Mouse (Mus musculus) CD4-positive naive resting alpha-beta T cell, adult 76 days (primary cell): Measurements from ENCODE around the gene March5. TPM values are rescaled to one million over a fixed set of nuclear protein-coding genes. Genes with fewer than 3 reads are reported as not detected.

ENCODE experiments used
- total RNA-seq: library from RNA; stranded (reverse); gene quantifications from one replicate; pipeline ENCODE4 v1.2.4, GENCODE M21; 2023

March5 gene
- 64.3 TPM for total RNA-seq

DNA sequence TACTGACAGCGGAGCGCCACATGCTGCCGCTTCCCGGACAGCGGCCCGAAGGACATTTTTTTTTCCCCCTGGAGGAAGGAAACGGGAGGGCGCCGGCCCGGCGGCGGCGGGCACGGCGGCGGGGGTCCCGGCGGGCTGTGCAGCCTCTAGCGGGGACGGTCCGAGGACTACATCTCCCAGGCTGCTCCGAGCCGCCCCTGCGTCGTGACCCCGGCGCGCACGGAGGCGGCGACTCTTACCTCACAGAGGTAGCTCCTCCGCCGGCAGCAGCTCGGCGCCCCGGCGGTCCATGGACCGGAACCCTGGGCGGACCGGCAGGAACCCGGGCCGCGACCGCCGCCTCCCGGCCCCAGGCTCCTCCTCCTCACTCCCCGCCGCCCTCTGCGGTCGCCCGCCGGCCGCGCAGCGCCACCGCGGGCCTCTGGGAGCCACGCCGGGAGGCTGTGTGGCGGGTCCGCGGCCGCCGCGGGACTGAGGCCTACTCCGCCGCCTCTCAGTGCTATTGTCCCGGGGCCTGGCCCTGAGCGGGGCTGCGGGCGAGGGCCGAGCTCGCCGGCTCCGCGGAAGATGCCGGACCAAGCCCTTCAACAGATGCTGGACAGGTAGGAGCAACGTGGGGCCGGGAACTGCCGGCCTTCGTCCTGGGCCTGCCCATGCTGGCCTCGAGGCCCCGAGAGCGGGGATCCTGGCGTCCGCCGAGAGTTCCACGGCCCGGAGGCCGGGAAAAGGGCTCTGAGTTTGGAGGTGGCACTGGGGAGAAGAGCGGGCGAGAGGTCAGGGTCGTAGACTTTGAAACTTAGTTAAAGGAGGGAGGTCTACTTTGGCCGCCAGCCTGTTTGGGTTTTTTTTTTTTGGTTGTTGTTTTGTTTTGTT is at the start of gene March5:
TSS of gene March5 (plus strand) at position 241 of the 873 bp plus-strand sequence.

DNA sequence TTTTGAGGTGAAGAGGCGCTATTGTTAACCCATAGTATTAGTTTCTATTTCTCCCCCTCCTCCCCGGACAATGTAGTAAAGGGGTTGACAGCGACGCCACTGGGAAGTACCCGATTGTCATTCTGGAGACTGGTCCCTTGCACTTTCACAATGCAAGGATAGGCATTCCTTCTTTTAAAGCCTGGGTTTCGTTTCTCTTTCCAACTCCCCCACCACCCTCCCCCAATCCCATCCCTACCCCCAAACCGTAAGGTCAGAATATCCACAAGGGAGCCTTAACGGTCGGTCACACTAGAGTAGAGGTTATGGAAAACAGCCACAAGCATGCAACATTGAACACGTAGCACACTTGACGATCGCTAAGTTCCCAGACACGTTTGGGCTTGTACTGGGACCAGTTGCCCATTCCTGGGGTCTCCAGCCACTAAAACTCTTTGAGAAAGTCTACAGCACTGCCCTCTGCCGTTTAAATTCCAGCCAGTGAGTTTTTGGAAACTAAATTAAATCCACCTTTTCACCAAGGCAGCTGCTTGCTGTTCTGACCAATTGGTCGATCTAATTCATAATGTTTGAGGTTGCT is 923 bp downstream of the March5 start, which contains the start of gene Cpeb3:
TSS of gene Cpeb3 (minus strand) at position 426 of the 580 bp plus-strand sequence.

Other genes with a start within 250 kb of the March5 start
- gene Cpeb3, start 1.1 kb downstream of the March5 start, total RNA-seq, result 1.3 TPM
- gene Ide, start 130.3 kb downstream of the March5 start, total RNA-seq, result 28.8 TPM
- gene Kif11, start 168.9 kb downstream of the March5 start, total RNA-seq, result 2.1 TPM
- 5.6 TPM for gene Hhex, start 227.3 kb downstream of the March5 start, total RNA-seq